Mouse (Mus musculus) heart, embryonic 13.5 days (tissue): ENCODE data around the gene Bcl2l2. TPM values are rescaled to one million over a fixed set of nuclear protein-coding genes. Genes with fewer than 3 reads are reported as not detected.
A peak's percentile ranks its signal among the peaks of the same experiment; 100 is the strongest.

Source experiments
- ATAC-seq: fragments of 200-750 bp; cut with Nextera tagmentation; 2 replicates; pipeline ENCODE4 v1.8.0; 2017; ENCODE audit warnings: moderate TSS enrichment; ENCODE audit not compliant: insufficient number of reproducible peaks, low FRiP score, low TSS enrichment; ENCODE audit errors: extremely low read depth
- H3K27ac ChIP-seq: fragments of 300-500 bp; sonication (generic); replicated peaks from 2 replicates; pipeline ENCODE4 v1.5.1; 2015; ENCODE audit warnings: moderate library complexity, mild to moderate bottlenecking, inconsistent platforms
- H3K27me3 ChIP-seq: fragments of 300-500 bp; sonication (generic); replicated peaks from 2 replicates; pipeline ENCODE4 v1.6.1; 2015; ENCODE audit warnings: mild to moderate bottlenecking, inconsistent platforms
- H3K36me3 ChIP-seq: fragments of 300-500 bp; sonication (generic); 2 replicates; pipeline ENCODE4 v1.6.1; 2015; ENCODE audit warnings: mild to moderate bottlenecking, inconsistent platforms
- H3K4me1 ChIP-seq: fragments of 300-500 bp; sonication (generic); 2 replicates; pipeline ENCODE4 v1.6.1; 2015; ENCODE audit warnings: inconsistent platforms
- H3K4me2 ChIP-seq: fragments of 300-500 bp; sonication (generic); 2 replicates; pipeline ENCODE4 v1.6.1; 2015; ENCODE audit warnings: inconsistent platforms, mild to moderate bottlenecking, moderate library complexity
- H3K4me3 ChIP-seq: fragments of 300-500 bp; sonication (generic); 2 replicates; pipeline ENCODE4 v1.5.1; 2015; ENCODE audit warnings: moderate library complexity, mild to moderate bottlenecking, inconsistent platforms
- H3K9ac ChIP-seq: fragments of 300-500 bp; sonication (generic); 2 replicates; pipeline ENCODE4 v1.6.1; 2015; ENCODE audit warnings: inconsistent platforms, mild to moderate bottlenecking, moderate library complexity
- H3K9me3 ChIP-seq: fragments of 300-500 bp; sonication (generic); 2 replicates; pipeline ENCODE4 v1.6.1; 2016; ENCODE audit warnings: inconsistent platforms
- WGBS: fragments of 180-500 bp; shearing (Covaris S2); methylation state at CpG from one replicate; pipeline ENCODE4 v1.1.7; 2015; ENCODE audit warnings: mixed read lengths; 5-methylcytosine and 5-hydroxymethylcytosine counted together
- polyA plus RNA-seq: library from polyadenylated mRNA; unstranded; fragments of >200 nt; fragmentation: Nextera tagmentation; extraction: Ambion mirVana; gene quantifications from 2 replicates; pipeline ENCODE4 v1.2.1, GENCODE M21; 2015

Bcl2l2 gene
- polyA plus RNA-seq, 1 experiment from 2014 or later, result 2.5 TPM

DNA sequence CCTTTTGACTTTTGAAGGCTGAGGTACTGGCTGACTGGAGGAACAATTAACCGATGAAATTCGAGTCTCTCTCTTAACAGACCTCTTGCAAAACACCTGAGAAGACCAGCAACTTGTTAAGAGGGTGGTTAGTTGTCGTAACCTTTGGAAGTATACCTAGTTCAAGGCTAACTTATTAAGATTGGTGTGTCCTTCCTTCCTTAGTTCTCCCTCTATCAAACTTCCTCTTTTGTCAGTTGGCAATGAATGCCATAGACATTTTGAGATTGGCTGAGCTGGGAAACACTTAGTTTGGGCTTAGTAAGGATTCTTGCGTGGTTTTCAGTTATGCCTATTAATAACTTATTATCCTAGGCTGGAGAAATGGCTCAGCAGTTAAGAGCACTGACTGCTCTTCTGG, 15.2 kb upstream of the Bcl2l2 start:
- Histone ChIP-seq H3K27ac (no peak overlapping the region), H3K36me3 (no peaks in the 10 kb centered on the region), H3K9me3 (no peaks in the 10 kb centered on the region), H3K4me1 (peaks cover 7% of the 10 kb centered on the region), H3K27me3 (no peaks in the 10 kb centered on the region; the same call in 1 of the 2 replicates), H3K9ac (no peak overlapping the region), H3K4me3 (no peak overlapping the region), H3K4me2 (no peak overlapping the region)
- ATAC-seq, result no peak
- 80% methylated on average over 4 of the region's 4 CpGs for WGBS

DNA sequence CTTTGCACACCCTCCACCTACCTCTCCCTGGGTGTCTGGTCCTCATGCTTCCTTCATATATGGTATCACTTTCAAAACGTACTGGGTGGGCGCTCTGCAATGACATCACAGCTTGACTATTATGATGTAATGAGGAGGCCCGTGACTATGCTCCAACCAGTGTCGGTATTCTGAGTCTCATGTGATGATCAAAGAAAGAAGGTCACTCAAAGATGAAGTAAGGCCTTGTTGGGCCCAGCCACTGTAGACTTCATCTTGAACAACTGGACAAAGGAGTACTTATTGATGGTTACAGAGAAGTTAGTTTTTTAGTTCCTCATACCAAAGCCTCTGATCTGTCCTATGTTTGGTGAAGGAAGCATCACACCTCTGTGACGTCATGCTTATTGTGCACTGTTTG, 12.3 kb upstream of the Bcl2l2 start, which contains the start of gene Homez:
Homez (minus strand) TSS at position 101 of the 400 bp plus-strand sequence.
- peaks cover 3% of the 10 kb centered on the region; the same call in 1 of the 2 replicates for H3K27me3 ChIP-seq
- no peak within 1 kb of the TSS for H3K9ac ChIP-seq
- H3K27ac ChIP-seq, result no peak within 1 kb of the TSS
- WGBS, result 78% methylated on average over 5 of the region's 5 CpGs
- H3K4me3 ChIP-seq, result no peak within 1 kb of the TSS
- no peak for ATAC-seq
- H3K4me1 ChIP-seq, result peaks cover 6% of the 10 kb centered on the region
- no peaks in the 10 kb centered on the region for H3K36me3 ChIP-seq
- H3K9me3 ChIP-seq, result no peaks in the 10 kb centered on the region
- no peak within 1 kb of the TSS for H3K4me2 ChIP-seq

DNA sequence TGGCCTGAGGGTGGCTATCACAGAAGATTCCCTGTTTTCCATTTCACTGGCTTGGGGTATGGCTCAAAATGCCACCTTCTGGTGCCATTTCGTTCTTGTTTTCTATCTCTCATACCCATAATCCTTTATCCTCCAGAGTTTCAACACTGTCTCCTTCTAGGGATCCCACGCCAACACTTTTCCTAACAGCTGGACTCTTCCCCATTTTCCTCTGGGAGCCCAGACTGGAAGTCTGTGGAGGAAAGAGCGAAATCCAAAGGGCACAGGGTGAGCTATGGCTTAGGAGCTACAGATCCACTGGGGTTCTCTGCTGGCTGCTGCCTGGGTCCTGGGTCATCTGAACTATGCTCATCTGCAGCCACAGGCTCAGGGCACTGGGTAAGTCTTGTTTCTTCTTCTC, 9.0 kb upstream of the Bcl2l2 start:
- Histone ChIP-seq H3K36me3 (no peaks in the 10 kb centered on the region), H3K4me2 (no peak overlapping the region), H3K27me3 (peaks cover 8% of the 10 kb centered on the region; the same call in 1 of the 2 replicates), H3K9ac (no peak overlapping the region), H3K4me1 (peaks cover 17% of the 10 kb centered on the region), H3K9me3 (no peaks in the 10 kb centered on the region), H3K4me3 (no peak overlapping the region), H3K27ac (no peak overlapping the region)
- 83% methylated on average over 3 of the region's 3 CpGs for WGBS
- ATAC-seq, result no peak

DNA sequence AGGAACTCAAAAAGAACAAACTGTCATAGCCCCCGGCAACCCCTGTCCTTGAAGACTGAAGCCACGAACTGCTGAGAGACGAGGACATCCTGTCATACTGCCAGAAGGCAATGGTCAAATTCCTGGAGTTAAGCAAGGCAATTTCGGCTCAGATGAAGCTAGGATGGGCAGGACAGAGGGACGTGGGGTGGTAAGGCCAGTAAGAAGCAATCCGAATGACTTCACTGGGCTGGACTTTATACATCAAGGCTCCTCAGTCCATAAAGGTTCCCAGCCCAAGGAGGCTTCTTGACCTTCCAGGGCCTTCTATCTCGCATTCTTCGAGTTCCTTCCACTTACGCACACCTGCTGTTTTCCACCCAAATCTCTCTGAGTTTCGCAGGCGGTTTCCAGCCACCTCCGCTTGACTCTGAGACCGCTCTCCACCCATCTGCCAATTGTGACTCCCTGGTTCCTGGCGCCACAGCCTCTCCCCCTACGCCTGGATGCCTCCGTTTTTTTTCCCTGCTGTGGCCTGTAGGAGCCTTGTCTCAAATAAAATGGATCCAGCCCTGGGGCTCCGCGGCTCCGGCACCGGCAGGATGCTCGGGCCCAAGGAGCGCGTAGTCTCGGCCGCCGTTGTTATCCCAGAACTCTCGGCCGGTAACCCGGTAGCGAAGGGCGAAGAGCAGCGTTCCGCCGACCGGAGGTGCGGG, 7.2 kb upstream of the Bcl2l2 start:
- Histone ChIP-seq H3K4me3 (peak overlapping the region; percentile 66), H3K4me2 (peak overlapping the region; percentile 99), H3K27me3 (peaks cover 8% of the 10 kb centered on the region; the same call in 1 of the 2 replicates), H3K27ac (peak overlapping the region; percentile 83), H3K9me3 (no peaks in the 10 kb centered on the region), H3K36me3 (no peaks in the 10 kb centered on the region), H3K9ac (peak overlapping the region; percentile 83), H3K4me1 (peaks cover 17% of the 10 kb centered on the region)
- 2% methylated on average over 36 of the region's 36 CpGs for WGBS
- no peak for ATAC-seq

DNA sequence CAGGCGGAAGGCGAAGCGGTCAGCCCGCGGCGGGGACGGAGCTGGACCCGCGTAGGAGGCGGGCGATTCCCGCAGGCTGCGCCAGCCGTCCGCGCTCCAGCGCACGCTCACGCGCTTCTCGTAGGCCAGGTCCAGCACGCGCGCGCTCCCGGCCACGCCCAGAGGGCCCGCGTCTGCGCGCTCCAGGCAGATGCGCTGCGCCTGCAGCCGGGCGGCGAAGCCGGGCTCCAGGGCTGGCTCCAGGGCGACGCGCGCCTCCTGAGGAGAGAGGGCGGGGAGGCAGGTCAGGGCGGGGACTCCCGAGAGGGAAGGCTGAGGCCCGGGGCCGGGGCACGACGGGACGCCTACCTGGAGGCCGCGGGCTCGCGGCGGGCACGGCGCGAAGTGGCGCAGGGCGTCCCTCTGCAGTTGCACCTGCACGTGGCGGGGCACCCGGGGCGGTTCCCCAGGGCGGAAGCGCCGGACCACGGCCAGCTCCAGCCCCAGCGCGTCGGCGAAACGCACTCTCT, 6.6 kb upstream of the Bcl2l2 start:
- peak overlapping the region; percentile 83 for H3K27ac ChIP-seq
- WGBS, result under 1% methylated on average over 70 of the region's 72 CpGs
- H3K4me1 ChIP-seq, result peaks cover 17% of the 10 kb centered on the region
- peak; percentile 83 for ATAC-seq
- peaks cover 8% of the 10 kb centered on the region; the same call in 1 of the 2 replicates for H3K27me3 ChIP-seq
- H3K4me3 ChIP-seq, result peak overlapping the region; percentile 66
- no peaks in the 10 kb centered on the region for H3K9me3 ChIP-seq
- peak overlapping the region; percentile 99 for H3K4me2 ChIP-seq
- peak overlapping the region; percentile 83 for H3K9ac ChIP-seq
- H3K36me3 ChIP-seq, result no peaks in the 10 kb centered on the region

DNA sequence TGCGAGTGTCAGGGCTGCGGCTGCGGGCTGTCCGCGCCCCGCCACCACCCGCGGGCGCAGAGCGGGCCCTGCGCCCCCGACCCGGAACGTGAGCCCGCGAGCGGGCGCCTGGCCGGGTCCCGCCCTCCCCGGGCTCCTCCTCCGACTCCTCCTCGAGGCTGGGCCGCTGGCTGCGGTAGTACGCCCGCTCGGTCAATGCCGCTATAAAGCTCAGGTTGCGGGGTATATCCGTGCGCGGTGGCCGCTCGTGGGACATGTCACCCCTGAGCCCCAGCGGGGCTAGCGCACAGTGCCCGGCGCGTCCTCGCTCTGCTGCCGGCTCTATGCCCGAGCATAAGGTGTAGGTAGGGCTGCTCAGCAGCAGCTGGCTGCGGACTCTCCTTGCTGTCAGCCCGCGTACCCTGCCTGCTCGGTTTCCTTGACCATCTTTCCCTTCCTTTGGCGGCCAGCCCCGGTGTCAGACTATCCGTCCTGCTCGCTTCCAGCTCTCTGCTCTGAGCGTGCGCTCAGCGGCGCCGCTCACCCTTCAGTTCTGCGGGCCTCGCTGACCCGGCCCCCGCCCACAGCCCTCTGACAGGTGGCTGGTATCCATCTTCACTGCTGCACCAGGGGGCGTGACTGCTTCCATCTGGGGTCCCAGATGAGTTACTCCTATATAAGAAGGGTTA, 6.0 kb upstream of the Bcl2l2 start, which contains the start of gene Ppp1r3e:
Ppp1r3e (minus strand) TSS at position 503 of the 668 bp plus-strand sequence.
- Histone ChIP-seq H3K4me2 (peak within 1 kb of the TSS; percentile 99), H3K36me3 (no peaks in the 10 kb centered on the region), H3K9ac (peak within 1 kb of the TSS; percentile 83), H3K9me3 (no peaks in the 10 kb centered on the region), H3K27ac (peak within 1 kb of the TSS; percentile 83), H3K4me3 (peak within 1 kb of the TSS; percentile 66), H3K27me3 (peaks cover 8% of the 10 kb centered on the region; the same call in 1 of the 2 replicates), H3K4me1 (peaks cover 17% of the 10 kb centered on the region)
- WGBS, result under 1% methylated on average over 55 of the region's 61 CpGs
- peak; percentile 59; the same call in 1 of the 2 replicates for ATAC-seq

DNA sequence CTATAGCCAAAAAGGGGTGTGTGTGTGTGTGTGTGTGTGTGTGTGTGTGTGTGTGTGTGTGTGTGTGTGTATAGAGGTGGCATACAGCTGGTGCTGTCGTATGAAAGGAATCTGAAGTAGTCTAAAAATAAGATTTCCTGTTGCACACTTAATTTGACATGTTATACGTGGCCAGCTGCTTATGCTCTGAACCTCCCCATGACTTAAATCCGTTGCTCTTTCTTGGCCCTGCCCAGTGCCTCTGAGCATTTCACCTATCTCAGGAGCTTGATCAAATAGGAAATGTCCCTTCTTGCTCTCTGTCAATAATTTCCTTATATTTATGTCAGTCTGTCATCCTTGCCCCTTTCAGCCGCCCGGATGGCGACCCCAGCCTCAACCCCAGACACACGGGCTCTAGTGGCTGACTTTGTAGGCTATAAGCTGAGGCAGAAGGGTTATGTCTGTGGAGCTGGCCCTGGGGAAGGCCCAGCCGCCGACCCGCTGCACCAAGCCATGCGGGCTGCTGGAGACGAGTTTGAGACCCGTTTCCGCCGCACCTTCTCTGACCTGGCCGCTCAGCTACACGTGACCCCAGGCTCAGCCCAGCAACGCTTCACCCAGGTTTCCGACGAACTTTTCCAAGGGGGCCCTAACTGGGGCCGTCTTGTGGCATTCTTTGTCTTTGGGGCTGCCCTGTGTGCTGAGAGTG, 990 bp downstream of the Bcl2l2 start:
- peak overlapping the region; percentile 82 for H3K4me3 ChIP-seq
- no peaks in the 10 kb centered on the region for H3K27me3 ChIP-seq
- peaks cover 28% of the 10 kb centered on the region for H3K36me3 ChIP-seq
- ATAC-seq, result no peak
- peak overlapping the region; percentile 95 for H3K9ac ChIP-seq
- 31% methylated on average over 21 of the region's 21 CpGs for WGBS
- H3K27ac ChIP-seq, result peak overlapping the region; percentile 97
- H3K4me1 ChIP-seq, result peaks cover 25% of the 10 kb centered on the region
- no peaks in the 10 kb centered on the region for H3K9me3 ChIP-seq
- H3K4me2 ChIP-seq, result peak overlapping the region; percentile 79

DNA sequence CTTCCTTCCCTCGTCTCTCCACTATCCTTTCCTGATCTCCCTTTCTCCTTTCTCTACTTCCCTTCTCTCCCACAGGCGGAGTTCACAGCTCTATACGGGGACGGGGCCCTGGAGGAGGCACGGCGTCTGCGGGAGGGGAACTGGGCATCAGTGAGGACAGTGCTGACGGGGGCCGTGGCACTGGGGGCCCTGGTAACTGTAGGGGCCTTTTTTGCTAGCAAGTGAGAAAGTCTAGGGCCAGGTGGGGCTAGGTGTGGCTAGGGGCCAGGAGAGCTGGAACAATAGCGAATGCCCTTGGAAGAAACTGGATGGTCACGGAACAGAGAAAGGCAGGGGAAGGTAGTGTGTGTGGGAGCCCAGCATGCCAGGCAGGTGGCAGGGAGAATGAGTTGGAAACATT, 2.1 kb downstream of the Bcl2l2 start:
- ATAC-seq, result no peak
- Histone ChIP-seq H3K4me2 (peak overlapping the region; percentile 79; the same call in 1 of the 2 replicates), H3K9ac (peak overlapping the region; percentile 24; the same call in 1 of the 2 replicates), H3K27me3 (no peaks in the 10 kb centered on the region), H3K36me3 (peaks cover 28% of the 10 kb centered on the region), H3K4me3 (no peak overlapping the region), H3K4me1 (peaks cover 25% of the 10 kb centered on the region), H3K27ac (no peak overlapping the region), H3K9me3 (no peaks in the 10 kb centered on the region)
- WGBS, result 90% methylated on average over 11 of the region's 11 CpGs

DNA sequence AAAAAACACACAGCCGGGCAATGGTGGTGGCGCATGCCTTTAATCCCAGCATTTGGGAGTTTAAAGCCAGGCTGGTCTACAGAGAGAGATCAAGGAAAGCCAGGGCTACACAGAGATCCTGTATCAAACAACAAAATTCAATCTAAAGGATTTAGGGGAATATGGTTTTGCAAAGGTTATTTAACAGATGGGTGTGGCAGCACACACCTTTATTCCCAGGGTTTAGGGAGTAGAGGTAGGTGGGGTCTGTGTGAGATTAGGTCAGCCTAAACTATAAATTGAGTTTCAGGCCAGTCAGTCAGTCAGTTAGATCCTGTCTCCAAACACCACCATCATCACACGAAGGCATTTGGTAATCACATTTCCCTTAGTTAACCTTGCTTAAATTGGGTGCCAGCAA, 9.0 kb downstream of the Bcl2l2 start, which contains the start of gene Pabpn1:
Pabpn1 (plus strand) TSS at position 301 of the 400 bp plus-strand sequence.
- no peak for ATAC-seq
- WGBS, result 94% methylated on average over 3 of the region's 3 CpGs
- Histone ChIP-seq H3K9ac (peak within 1 kb of the TSS; percentile 76), H3K27ac (peak within 1 kb of the TSS; percentile 87), H3K27me3 (no peaks in the 10 kb centered on the region), H3K4me3 (peak within 1 kb of the TSS; percentile 94), H3K9me3 (no peaks in the 10 kb centered on the region), H3K4me1 (peaks cover 30% of the 10 kb centered on the region), H3K36me3 (peaks cover 23% of the 10 kb centered on the region), H3K4me2 (peak within 1 kb of the TSS; percentile 68)

DNA sequence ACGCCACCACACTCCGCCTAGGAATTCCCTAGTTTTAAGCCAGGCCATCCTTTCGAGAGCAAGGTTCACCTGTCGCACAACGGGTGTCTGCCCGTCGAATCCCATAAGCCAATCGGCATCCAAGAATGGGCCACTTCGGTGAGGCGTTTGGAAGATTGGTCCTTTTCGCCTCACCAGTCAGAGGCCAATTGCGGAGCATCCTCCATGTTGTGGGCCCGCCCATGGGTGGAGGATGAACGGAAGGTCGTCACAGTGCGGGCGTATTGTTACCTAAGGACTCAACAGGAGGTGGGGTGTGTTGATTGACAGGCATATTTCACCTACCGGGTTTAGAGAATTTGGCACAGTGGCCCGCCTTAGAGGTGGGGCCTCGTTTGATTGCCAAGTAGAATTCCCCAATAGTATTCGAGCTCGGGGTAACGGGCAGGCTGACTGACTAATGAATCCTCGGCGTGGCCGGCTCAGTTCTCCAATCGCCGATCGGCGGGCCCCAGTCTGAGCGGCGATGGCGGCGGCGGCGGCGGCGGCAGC, 10.5 kb downstream of the Bcl2l2 start:
- under 1% methylated on average over 38 of the region's 38 CpGs for WGBS

More for the DNA sequence above, 10.5 kb downstream of the Bcl2l2 start:
- H3K4me2 ChIP-seq, result peak overlapping the region; percentile 85
- no peaks in the 10 kb centered on the region for H3K27me3 ChIP-seq
- H3K4me1 ChIP-seq, result peaks cover 36% of the 10 kb centered on the region
- peak overlapping the region; percentile 94 for H3K4me3 ChIP-seq
- ATAC-seq, result peak; percentile 98
- H3K9ac ChIP-seq, result peak overlapping the region; percentile 100
- H3K36me3 ChIP-seq, result peaks cover 34% of the 10 kb centered on the region
- peak overlapping the region; percentile 96 for H3K27ac ChIP-seq
- H3K9me3 ChIP-seq, result no peaks in the 10 kb centered on the region
